Comparison of ENCODE assay signal across 28 mouse cellular contexts in genomic region chr19:53716469-53716868, GRCm38 (mm10). TPM values are rescaled to one million over a fixed set of nuclear protein-coding genes. Genes with fewer than 3 reads are reported as not detected.
DNase-seq lines count a peak whose midpoint lies in the region; ATAC-seq and TF ChIP-seq lines count a peak whose summit lies in the region.
"Had no signal": no experiment of that assay in that cellular context is flagged by ENCODE, and none has a peak within 500 bp of the region (broad histone marks: within the 10 kb centered on the region; RNA-seq: fewer than 3 reads in every experiment).

No protein-coding gene starts in this region.

- peak; percentile 64; the same call in 1 of the 2 replicates for ATAC-seq in heart, embryonic 13.5 days (ENCODE audit: extremely low read depth, insufficient number of reproducible peaks, low FRiP score, low TSS enrichment)
- no peak for ATAC-seq in midbrain, postnatal 0 days (ENCODE audit: low FRiP score)
- ATAC-seq: CD4-positive, CD25-positive, alpha-beta regulatory T cell, adult 4 months; forebrain, embryonic 16.5 days; hindbrain, postnatal 0 days; intestine, embryonic 15.5 days; midbrain, embryonic 13.5 days had no signal

- WGBS in heart, embryonic 13.5 days: 23% methylated on average over 7 of the region's 7 CpGs
- 90% methylated on average over 7 of the region's 7 CpGs for WGBS in midbrain, postnatal 0 days

- H3K9ac ChIP-seq in heart, embryonic 13.5 days: peak overlapping the region; percentile 56; the same call in 1 of the 2 replicates
- H3K9ac ChIP-seq in midbrain, postnatal 0 days (replicated peaks; ENCODE audit: low read length, poor library complexity, severe bottlenecking): no peak overlapping the region
- H3K9ac ChIP-seq: embryonic facial prominence, embryonic 13.5 days; hindbrain, embryonic 12.5 days; intestine, embryonic 15.5 days; limb, embryonic 13.5 days; lung, embryonic 15.5 days; midbrain, embryonic 13.5 days; neural tube, embryonic 15.5 days had no signal

- H3K27ac ChIP-seq in gastrocnemius, adult 2 months: peak overlapping the region; percentile 75
- peak overlapping the region; percentile 96 for H3K27ac ChIP-seq in heart, embryonic 13.5 days (replicated peaks)
- H3K27ac ChIP-seq in midbrain, postnatal 0 days (ENCODE audit: low read depth, low read length): no peak overlapping the region
- H3K27ac ChIP-seq: embryonic facial prominence, embryonic 13.5 days; hindbrain, embryonic 12.5 days; hindbrain, postnatal 0 days; intestine, embryonic 15.5 days; kidney, postnatal 0 days; limb, embryonic 13.5 days; lung, embryonic 15.5 days; midbrain, embryonic 13.5 days; neural tube, embryonic 15.5 days had no signal

- H3K4me1 ChIP-seq in heart, embryonic 13.5 days: peaks cover 84% of the 10 kb centered on the region
- no peaks in the 10 kb centered on the region for H3K4me1 ChIP-seq in midbrain, postnatal 0 days (ENCODE audit: insufficient read depth, low read length)
- H3K4me1 ChIP-seq: hindbrain, embryonic 12.5 days; intestine, embryonic 15.5 days; midbrain, embryonic 13.5 days had no signal

- no peak overlapping the region for H3K4me3 ChIP-seq in gastrocnemius, adult 2 months
- H3K4me3 ChIP-seq in heart, embryonic 13.5 days: 0 out of 2 replicates have a peak overlapping the region, but pooled peaks have one; percentile 11
- H3K4me3 ChIP-seq in midbrain, postnatal 0 days (ENCODE audit: low read depth, low read length): no peak overlapping the region
- H3K4me3 ChIP-seq: embryonic facial prominence, embryonic 13.5 days; hindbrain, embryonic 12.5 days; intestine, embryonic 15.5 days; limb, embryonic 13.5 days; lung, embryonic 15.5 days; megakaryocyte, embryonic 14.5 days; midbrain, embryonic 13.5 days; neural tube, embryonic 15.5 days had no signal

- peak overlapping the region; percentile 52 for H3K4me2 ChIP-seq in heart, embryonic 13.5 days
- H3K4me2 ChIP-seq in midbrain, postnatal 0 days (ENCODE audit: low read depth, low read length, poor library complexity, severe bottlenecking): no peak overlapping the region
- H3K4me2 ChIP-seq: embryonic facial prominence, embryonic 13.5 days; hindbrain, embryonic 12.5 days; intestine, embryonic 15.5 days; limb, embryonic 13.5 days; liver, embryonic 11.5 days; lung, embryonic 15.5 days; midbrain, embryonic 13.5 days; neural tube, embryonic 15.5 days had no signal

- H3K9me3 ChIP-seq in heart, embryonic 13.5 days: peaks cover 4% of the 10 kb centered on the region; the same call in 1 of the 2 replicates
- H3K9me3 ChIP-seq in midbrain, postnatal 0 days (ENCODE audit: low read length): no peaks in the 10 kb centered on the region
- H3K9me3 ChIP-seq: intestine, embryonic 15.5 days; lung, embryonic 15.5 days; neural tube, embryonic 15.5 days had no signal

- no peak for TF ChIP-seq CTCF in gastrocnemius, adult 2 months (IDR thresholded peaks at IDR 0.05)
- no peak for TF ChIP-seq CTCF in midbrain, postnatal 0 days (IDR thresholded peaks at IDR 0.05)

- DNase-seq in gastrocnemius, adult 2 months: no peak
- no peak for DNase-seq in gastrocnemius, postnatal 10 days
- peak; percentile 71 to 74 for DNase-seq in heart, adult 9 months (ENCODE audit: low spot score in 2 of 2)
- peak; percentile 58 to 80 for DNase-seq in heart, postnatal 10 days
- no peak for DNase-seq in c-Kit-positive CD71-positive TER-119-positive erythroid progenitor cells, embryonic 14.5 days (ENCODE audit: low spot score)
- no peak for DNase-seq in midbrain, postnatal 0 days (ENCODE audit: low spot score)
- DNase-seq: cerebellum, adult 11 months; cerebellum, adult 9-10 months; embryo, embryonic 11 days; kidney, adult 8-10 months; kidney, postnatal 4 days; lung, postnatal 4 days; retina, postnatal 1 day; right cerebral cortex, postnatal 14 days had no signal

- peaks cover 12% of the 10 kb centered on the region for H3K36me3 ChIP-seq in heart, embryonic 13.5 days
- no peaks in the 10 kb centered on the region for H3K36me3 ChIP-seq in midbrain, postnatal 0 days (ENCODE audit: insufficient read depth, low read length)
- H3K36me3 ChIP-seq: embryonic facial prominence, embryonic 13.5 days; hindbrain, embryonic 12.5 days; intestine, embryonic 15.5 days; limb, embryonic 13.5 days; lung, embryonic 15.5 days; midbrain, embryonic 13.5 days; neural tube, embryonic 15.5 days had no signal

- no peaks in the 10 kb centered on the region for H3K27me3 ChIP-seq in heart, embryonic 13.5 days (replicated peaks)
- no peaks in the 10 kb centered on the region for H3K27me3 ChIP-seq in midbrain, postnatal 0 days (ENCODE audit: insufficient read depth, low read length)
- H3K27me3 ChIP-seq: embryonic facial prominence, embryonic 13.5 days; hindbrain, embryonic 12.5 days; intestine, embryonic 15.5 days; lung, embryonic 15.5 days; midbrain, embryonic 13.5 days; neural tube, embryonic 15.5 days had no signal

- intact Hi-C loops in gastrocnemius, adult 2 months (cut with DNase I): no loop called here
- intact Hi-C loops in heart, postnatal 10 days (cut with DNase I): no loop called here

RNA-seq across cellular contexts. Expression of gene Rbm20, which starts 39.4 kb away (rescaled TPM):
- total RNA-seq in gastrocnemius, adult 2 months (2021): 10 to 100 TPM; 72.6 to 73.2 TPM
- total RNA-seq in gastrocnemius, postnatal 10 days (2021): 10 to 100 TPM; 74.3 to 77.4 TPM
- polyA plus RNA-seq in heart, embryonic 13.5 days (2015; fragmentation: Nextera tagmentation; extraction: Ambion mirVana): 33.1 and 36.3 TPM in 2 replicates
- 100 to 1,000 TPM; 257 to 294 TPM for total RNA-seq in heart, postnatal 10 days (2021)
- total RNA-seq in midbrain, postnatal 0 days (2014; rRNA removed): 1.6 and 2.0 TPM in 2 replicates
- 0.44 and 0.75 TPM in 2 replicates for polyA plus RNA-seq in midbrain, postnatal 0 days (2015; fragmentation: Nextera tagmentation; extraction: Ambion mirVana)

Comparison
In these comparisons a context has a peak if more than half of its experiments do, and no peak if none do; other contexts are left out.
1. DNase-seq: peak in heart, adult 9 months (2 of 2) and heart, postnatal 10 days (2 of 2); none in gastrocnemius, adult 2 months (single experiment), gastrocnemius, postnatal 10 days (single experiment), c-Kit-positive CD71-positive TER-119-positive erythroid progenitor cells, embryonic 14.5 days (single experiment) and midbrain, postnatal 0 days (single experiment).
2. RNA of gene Rbm20, which starts 39.4 kb away (total RNA-seq): 257 to 294 TPM in heart, postnatal 10 days, 74.3 to 77.4 TPM in gastrocnemius, postnatal 10 days and 72.6 to 73.2 TPM in gastrocnemius, adult 2 months; 1.6 to 2.0 TPM in midbrain, postnatal 0 days; every median in the first group is over 10 times any median in the second.